Mouse (Mus musculus) MEL (cell line): ENCODE results near the gene Yrdc. TPM values are rescaled to one million over a fixed set of nuclear protein-coding genes. Genes with fewer than 3 reads are reported as not detected.

Experiments used
- DNase-seq: peaks from one replicate; pipeline ENCODE4 v3.0.0; 2011; ENCODE audit warnings: low read depth, low spot score
- H3K27ac ChIP-seq: 2 replicates; pipeline ENCODE4 v1.5.1; 2012; ENCODE audit warnings: low read depth, mild to moderate bottlenecking, control low read depth, low read length, moderate library complexity; ENCODE audit not compliant: control insufficient read depth
- H3K27me3 ChIP-seq, 2 experiments: fragments of 150-350 bp in 1 of 2; sonication (generic) in 1 of 2; 2 replicates each; pipeline ENCODE4 v1.6.1; 2012; ENCODE audit warnings: low read length in 2 of 2, mild to moderate bottlenecking in 2 of 2, improper control_type of control experiment in 1 of 2, moderate library complexity in 1 of 2; ENCODE audit not compliant: insufficient read depth in 2 of 2, control insufficient read depth in 1 of 2
- H3K36me3 ChIP-seq, 2 experiments: 2 replicates each; pipeline ENCODE4 v1.6.1; 2012 to 2014; ENCODE audit warnings: low read length in 2 of 2, improper control_type of control experiment in 1 of 2, inconsistent platforms in 1 of 2, mild to moderate bottlenecking in 1 of 2; ENCODE audit not compliant: insufficient read depth in 2 of 2, control insufficient read depth in 1 of 2
- H3K4me1 ChIP-seq, 2 experiments: fragments of 150-350 bp in 1 of 2; sonication (generic) in 1 of 2; 2 replicates each; pipeline ENCODE4 v1.6.1; 2012; ENCODE audit warnings: low read length in 2 of 2, improper control_type of control experiment in 1 of 2, mild to moderate bottlenecking in 1 of 2; ENCODE audit not compliant: insufficient read depth in 2 of 2, control insufficient read depth in 1 of 2
- H3K4me3 ChIP-seq, 2 experiments: fragments of 150-350 bp in 1 of 2; sonication (generic) in 1 of 2; 2 replicates each; pipeline ENCODE4 v1.5.1; 2012; ENCODE audit warnings: low read depth in 2 of 2, low read length in 2 of 2, mild to moderate bottlenecking in 2 of 2, moderate library complexity in 2 of 2, control low read depth in 1 of 2, improper control_type of control experiment in 1 of 2; ENCODE audit not compliant: control insufficient read depth in 1 of 2, insufficient read depth in 1 of 2
- H3K79me2 ChIP-seq: 2 replicates; pipeline ENCODE4 v1.6.1; 2012; ENCODE audit warnings: mild to moderate bottlenecking, low read length, moderate library complexity; ENCODE audit not compliant: control insufficient read depth, poor library complexity, insufficient read depth
- H3K9ac ChIP-seq: 2 replicates; pipeline ENCODE4 v1.6.1; 2012; ENCODE audit warnings: low read depth, mild to moderate bottlenecking, control low read depth, low read length, moderate library complexity; ENCODE audit not compliant: control insufficient read depth, poor library complexity, severe bottlenecking
- H3K9me3 ChIP-seq: fragments of 150-350 bp; sonication (generic); replicated peaks from 2 replicates; pipeline ENCODE4 v1.6.1; 2012; ENCODE audit warnings: mild to moderate bottlenecking, low read length, improper control_type of control experiment, moderate library complexity; ENCODE audit not compliant: insufficient read depth
- BHLHE40 ChIP-seq: IDR thresholded peaks from 2 replicates; pipeline ENCODE4 v1.6.1; 2012; ENCODE audit warnings: low read depth, mild to moderate bottlenecking, inconsistent platforms, low read length, improper control_type of control experiment, borderline replicate concordance
- ELF1 ChIP-seq: IDR thresholded peaks from 2 replicates; pipeline ENCODE4 v1.6.1; 2014; ENCODE audit warnings: low read depth, mild to moderate bottlenecking, inconsistent platforms, low read length, improper control_type of control experiment, moderate library complexity
- EP300 ChIP-seq, 2 experiments: IDR thresholded peaks; 2 replicates each; pipeline ENCODE4 v1.6.1; 2011; ENCODE audit warnings: improper control_type of control experiment in 2 of 2, low read length in 2 of 2, low read depth in 1 of 2, mild to moderate bottlenecking in 1 of 2
- JUND ChIP-seq: IDR thresholded peaks from 2 replicates; pipeline ENCODE4 v1.6.1; 2011; ENCODE audit warnings: low read depth, mild to moderate bottlenecking, improper control_type of control experiment, low read length
- KAT2A ChIP-seq: conservative IDR thresholded peaks from 2 replicates; pipeline ENCODE4 v1.6.1; 2012; ENCODE audit warnings: low read depth, low read length, improper control_type of control experiment, inconsistent platforms
- MAZ ChIP-seq: IDR thresholded peaks from 2 replicates; pipeline ENCODE4 v1.6.1; 2012; ENCODE audit warnings: low read depth, mild to moderate bottlenecking, inconsistent platforms, low read length, improper control_type of control experiment
- MXI1 ChIP-seq: IDR thresholded peaks from 2 replicates; pipeline ENCODE4 v1.6.1; 2011; ENCODE audit warnings: mild to moderate bottlenecking, low read depth, low read length, improper control_type of control experiment
- NELFE ChIP-seq: IDR thresholded peaks from 2 replicates; pipeline ENCODE4 v1.6.1; 2011; ENCODE audit warnings: low read depth, low read length, improper control_type of control experiment
- POLR2AphosphoS2 ChIP-seq: IDR thresholded peaks from 2 replicates; pipeline ENCODE4 v1.6.1; 2011; ENCODE audit warnings: low read length, improper control_type of control experiment
- POLR2AphosphoS5 ChIP-seq: IDR thresholded peaks from 2 replicates; pipeline ENCODE4 v1.6.1; 2012; ENCODE audit warnings: low read depth, borderline replicate concordance, mild to moderate bottlenecking, inconsistent platforms, low read length, moderate library complexity, mixed read lengths
- RAD21 ChIP-seq: IDR thresholded peaks from 2 replicates; pipeline ENCODE4 v1.6.1; 2011; ENCODE audit warnings: mild to moderate bottlenecking, low read depth, low read length, improper control_type of control experiment
- RCOR1 ChIP-seq: IDR thresholded peaks from 2 replicates; pipeline ENCODE4 v1.6.1; 2012; ENCODE audit warnings: low read depth, mild to moderate bottlenecking, inconsistent platforms, low read length, improper control_type of control experiment
- SIN3A ChIP-seq: IDR thresholded peaks from 2 replicates; pipeline ENCODE4 v1.6.1; 2012; ENCODE audit warnings: low read length, improper control_type of control experiment, inconsistent platforms
- SMC3 ChIP-seq: IDR thresholded peaks from 2 replicates; pipeline ENCODE4 v1.6.1; 2011; ENCODE audit warnings: low read depth, low read length, improper control_type of control experiment
- TAL1 ChIP-seq: IDR thresholded peaks from 2 replicates; pipeline ENCODE4 v1.6.1; 2012; ENCODE audit warnings: mild to moderate bottlenecking, inconsistent platforms, low read length, moderate library complexity, mixed read lengths
- TCF12 ChIP-seq: IDR thresholded peaks from 2 replicates; pipeline ENCODE4 v1.6.1; 2014; ENCODE audit warnings: low read depth, mild to moderate bottlenecking, inconsistent platforms, low read length, improper control_type of control experiment, moderate library complexity
- USF2 ChIP-seq, 2 experiments: IDR thresholded peaks; 2 replicates each; pipeline ENCODE4 v1.6.1; 2011 to 2012; ENCODE audit warnings: improper control_type of control experiment in 2 of 2, low read length in 2 of 2, borderline replicate concordance in 1 of 2, inconsistent platforms in 1 of 2, low read depth in 1 of 2, mild to moderate bottlenecking in 1 of 2; ENCODE audit not compliant: insufficient read depth in 1 of 2
- ZC3H11A ChIP-seq: IDR thresholded peaks from 2 replicates; pipeline ENCODE4 v1.6.1; 2012; ENCODE audit warnings: low read depth, mild to moderate bottlenecking, inconsistent platforms, low read length, improper control_type of control experiment
- ZNF384 ChIP-seq: IDR thresholded peaks from 2 replicates; pipeline ENCODE4 v1.6.1; 2012; ENCODE audit warnings: low read depth, mild to moderate bottlenecking, inconsistent platforms, low read length, improper control_type of control experiment
- polyA plus RNA-seq, 2 experiments: library from polyadenylated mRNA; stranded (reverse) in 1 of 2; unstranded in 1 of 2; fragments of >175 nt in 1 of 2; fragments of >200 nt in 1 of 2; gene quantifications; 2 replicates each; pipeline versions ENCODE4 v1.2.1 to v1.2.4; 2012; ENCODE audit warnings: low replicate concordance in 2 of 2, low read depth in 1 of 2; ENCODE audit not compliant: insufficient read length in 2 of 2, insufficient read depth in 1 of 2, missing spikeins in 1 of 2
- total RNA-seq: library from RNA; depleted of rRNA; stranded (reverse); fragments of 300-350 nt; gene quantifications from 2 replicates; pipeline ENCODE4 v1.2.3, GENCODE M21; 2012

Gene Yrdc
- total and polyA plus RNA-seq, 3 experiments, result 105 to 107 TPM; not detected in 1

DNA sequence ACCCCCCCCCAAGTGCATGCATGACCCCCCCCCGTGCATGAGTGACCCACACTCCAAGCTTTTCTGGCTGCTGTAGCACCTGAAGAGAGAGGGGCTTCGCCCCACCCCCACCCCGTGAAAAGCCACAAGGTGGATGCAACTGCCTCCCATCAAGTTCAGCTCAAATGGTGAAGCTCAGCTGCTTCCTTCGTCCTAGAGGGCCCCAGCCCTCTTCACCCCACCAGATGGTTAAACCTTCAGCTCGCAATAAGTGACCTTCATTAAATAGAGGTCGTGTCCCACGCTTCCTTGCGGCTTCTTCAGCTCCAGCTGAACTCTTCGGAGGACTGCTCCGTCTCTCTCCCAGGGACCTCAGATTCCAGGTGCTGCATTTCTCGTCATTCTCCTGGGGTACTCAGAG is 30.1 kb downstream of the Yrdc start, which contains the start of gene Epha10:
Gene Epha10, plus strand, starts transcription at position 301 of the 400 bp plus-strand sequence.
- Histone ChIP-seq H3K4me1 (no peaks in the 10 kb centered on the region), H3K36me3 (no peaks in the 10 kb centered on the region), H3K27me3 (no peaks in the 10 kb centered on the region), H3K27ac (no peak within 1 kb of the TSS), H3K9me3 (no peaks in the 10 kb centered on the region), H3K9ac (no peak within 1 kb of the TSS), H3K4me3 (no peak within 1 kb of the TSS), H3K79me2 (no peaks in the 10 kb centered on the region)
- no peak for DNase-seq
- no peak for TF ChIP-seq TCF12
- TF ChIP-seq MAZ, result no peak
- no peak for TF ChIP-seq ELF1
- no peak for TF ChIP-seq POLR2AphosphoS2
- TF ChIP-seq POLR2AphosphoS5, result no peak

DNA sequence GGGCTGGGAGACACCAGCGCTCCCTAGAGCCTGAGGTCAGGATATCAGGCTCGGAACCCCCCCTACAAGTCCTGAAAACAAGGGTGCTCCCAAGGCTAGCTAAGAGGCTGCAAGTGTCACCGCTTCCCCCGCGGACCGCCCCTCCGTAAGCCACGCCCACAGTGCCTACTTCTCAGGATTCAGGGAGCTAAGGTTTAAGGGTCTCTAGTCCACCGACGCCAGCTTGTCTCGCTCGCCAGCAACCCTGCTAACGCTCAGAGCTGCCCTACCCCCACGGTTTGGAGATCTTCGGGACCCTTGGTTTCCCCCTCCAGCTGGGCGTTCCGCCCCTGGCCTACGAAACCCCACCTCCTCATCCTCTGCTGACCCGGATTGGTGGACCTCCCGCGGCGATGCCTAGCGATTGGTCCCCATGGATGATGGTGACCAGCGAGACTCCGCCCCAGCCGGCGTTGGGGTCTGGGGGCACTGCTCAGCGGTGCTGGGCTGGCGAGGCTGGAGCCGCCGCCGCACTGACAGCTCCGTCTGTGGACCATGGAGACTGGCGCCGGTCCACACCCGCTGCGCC is 30.9 kb downstream of the Yrdc start:
- no peak for DNase-seq
- H3K36me3 ChIP-seq, result no peaks in the 10 kb centered on the region
- H3K9ac ChIP-seq, result no peak overlapping the region
- no peaks in the 10 kb centered on the region for H3K79me2 ChIP-seq
- H3K9me3 ChIP-seq, result no peaks in the 10 kb centered on the region
- H3K4me1 ChIP-seq, result no peaks in the 10 kb centered on the region
- no peak for TF ChIP-seq RAD21
- TF ChIP-seq MAZ, result no peak
- TF ChIP-seq USF2 (IDR thresholded peaks at IDR 0.05; ENCODE audit: borderline replicate concordance in 1 of 2, insufficient read depth in 1 of 2, low read depth in 1 of 2, low read length in 2 of 2), result no peak
- no peak for TF ChIP-seq ZNF384
- no peak for TF ChIP-seq JUND
- no peak for TF ChIP-seq KAT2A
- no peak for TF ChIP-seq ZC3H11A
- no peak for TF ChIP-seq TAL1
- TF ChIP-seq BHLHE40, result no peak
- TF ChIP-seq SMC3, result no peak
- TF ChIP-seq NELFE, result no peak
- no peak for TF ChIP-seq POLR2AphosphoS2
- TF ChIP-seq EP300 (IDR thresholded peaks at IDR 0.05; ENCODE audit: low read depth in 1 of 2, low read length in 2 of 2), result no peak
- TF ChIP-seq MXI1, result no peak
- no peak for TF ChIP-seq SIN3A
- TF ChIP-seq RCOR1, result no peak
- H3K27me3 ChIP-seq, result no peaks in the 10 kb centered on the region
- no peak overlapping the region for H3K27ac ChIP-seq
- H3K4me3 ChIP-seq, result no peak overlapping the region
